Mouse (Mus musculus) thymus, adult 2 months (tissue): ENCODE measurements around the gene Sod2. TPM values are rescaled to one million over a fixed set of nuclear protein-coding genes. Genes with fewer than 3 reads are reported as not detected.
"Not testable (repeated sequence)": the region's sequence is repeated elsewhere in the genome, so short reads cannot be mapped to it uniquely, and the experiment has no call there.

Experiments
- DNase-seq: peaks from one replicate; pipeline ENCODE4 v3.0.0; 2021
- H3K27ac ChIP-seq: fragments of 200-500 bp; 2 replicates; pipeline ENCODE4 v1.5.1; 2012; ENCODE audit warnings: low read length, control low read depth; ENCODE audit not compliant: control insufficient read depth, insufficient read depth
- H3K27me3 ChIP-seq: fragments of 200-500 bp; 2 replicates; pipeline ENCODE4 v1.6.1; 2012; ENCODE audit warnings: mild to moderate bottlenecking, low read length, moderate library complexity, mixed read lengths; ENCODE audit not compliant: control insufficient read depth, insufficient read depth
- H3K36me3 ChIP-seq: fragments of 200-500 bp; 2 replicates; pipeline ENCODE4 v1.6.1; 2012; ENCODE audit warnings: mild to moderate bottlenecking, low read length, moderate library complexity; ENCODE audit not compliant: control insufficient read depth, insufficient read depth
- H3K4me1 ChIP-seq: fragments of 200-500 bp; replicated peaks from 2 replicates; pipeline ENCODE4 v1.6.1; 2012; ENCODE audit warnings: low read length; ENCODE audit not compliant: control insufficient read depth, insufficient read depth
- H3K4me3 ChIP-seq: fragments of 200-500 bp; 2 replicates; pipeline ENCODE4 v1.5.1; 2012; ENCODE audit warnings: mild to moderate bottlenecking, low read length, control low read depth, moderate library complexity; ENCODE audit not compliant: control insufficient read depth, insufficient read depth
- CTCF ChIP-seq: fragments of 200-500 bp; IDR thresholded peaks from 2 replicates; pipeline ENCODE4 v1.5.1; 2012; ENCODE audit warnings: mild to moderate bottlenecking, control low read depth, low read length, moderate library complexity, borderline replicate concordance; ENCODE audit not compliant: control insufficient read depth, poor library complexity, insufficient read depth; ENCODE audit errors: extremely low read depth
- POLR2A ChIP-seq: fragments of 200-500 bp; IDR thresholded peaks from 2 replicates; pipeline ENCODE4 v1.6.1; 2012; ENCODE audit warnings: mild to moderate bottlenecking, low read length, control low read depth, moderate library complexity; ENCODE audit not compliant: control insufficient read depth, poor library complexity, insufficient read depth; ENCODE audit errors: extremely low read depth
- WGBS: fragments of 180-500 bp; shearing (Covaris S2); methylation state at CpG from one replicate; pipeline ENCODE4 v1.1.7; 2018; 5-methylcytosine and 5-hydroxymethylcytosine counted together
- polyA plus RNA-seq: library from polyadenylated mRNA; depleted of rRNA; stranded (reverse); fragments of >200 nt; gene quantifications from 2 replicates; pipeline ENCODE4 v1.2.3, GENCODE M21; 2012

Gene Sod2
- polyA plus RNA-seq, 1 experiment, result 256 TPM

DNA sequence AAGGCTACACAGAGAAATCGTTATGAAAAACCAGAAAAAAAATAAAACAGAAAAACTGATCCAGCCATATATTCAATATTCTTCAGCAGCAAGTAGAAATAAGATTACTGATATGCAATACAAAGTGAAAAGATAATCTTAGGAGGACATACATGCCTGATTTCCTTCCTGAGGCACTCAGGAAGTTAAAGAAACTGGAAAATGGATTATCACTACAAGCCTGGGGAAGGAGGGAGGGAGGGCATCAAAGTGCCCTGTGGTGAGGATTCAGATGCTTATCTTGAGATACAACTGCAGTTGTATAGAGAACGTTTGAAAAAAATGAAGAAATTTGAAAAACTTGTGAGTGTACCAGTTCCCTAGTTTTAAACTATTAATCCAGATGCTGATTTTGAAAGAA, 22.7 kb upstream of the Sod2 start:
- WGBS, result 23% methylated on average over 2 of the region's 2 CpGs
- H3K4me1 ChIP-seq, result no peaks in the 10 kb centered on the region; the same call in 1 of the 2 replicates
- no peak for DNase-seq
- H3K27me3 ChIP-seq, result no peaks in the 10 kb centered on the region
- H3K4me3 ChIP-seq, result no peak overlapping the region
- TF ChIP-seq CTCF (no peak), POLR2A (no peak)
- H3K27ac ChIP-seq, result no peak overlapping the region
- peaks cover 56% of the 10 kb centered on the region for H3K36me3 ChIP-seq

GRCm38 (mm10) chr17:12988096-12988495, 18.6 kb upstream of the Sod2 start:
- WGBS, result 86% methylated on average over 8 of the region's 8 CpGs
- H3K27me3 ChIP-seq, H3K4me1 ChIP-seq, H3K27ac ChIP-seq, H3K4me3 ChIP-seq: not testable (repeated sequence)
- H3K36me3 ChIP-seq, result peaks cover 21% of the 10 kb centered on the region
- peak; percentile 19 for DNase-seq

DNA sequence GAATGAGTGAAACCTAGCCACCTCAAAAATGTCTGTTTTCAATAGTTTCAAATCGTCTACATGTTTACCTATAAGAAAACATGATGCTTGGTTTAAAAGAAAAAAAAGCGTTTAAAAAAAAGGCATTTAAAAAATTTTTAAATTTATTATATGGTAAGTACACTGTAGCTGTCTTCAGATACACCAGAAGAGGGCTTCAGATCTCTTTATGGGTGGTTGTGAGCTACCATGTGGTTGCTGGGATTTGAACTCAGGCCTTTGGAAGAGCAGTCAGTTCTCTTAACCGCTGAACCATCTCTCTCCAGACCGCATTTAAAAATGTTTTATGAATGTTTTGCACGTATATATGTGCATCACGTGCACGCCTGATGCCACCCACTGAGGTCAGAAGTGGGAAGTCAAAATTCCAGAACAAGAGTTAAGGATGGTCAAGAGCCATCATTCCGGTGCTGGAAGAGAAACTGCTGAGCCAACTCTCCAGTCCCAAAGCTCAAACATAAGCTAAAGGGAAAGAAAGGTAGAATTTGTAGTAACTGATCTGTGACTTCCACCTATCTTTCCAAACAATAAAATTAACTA, 16.0 kb upstream of the Sod2 start:
- WGBS, result 13% methylated on average over 8 of the region's 8 CpGs
- Histone ChIP-seq H3K4me3 (peak overlapping the region; percentile 28; the same call in 1 of the 2 replicates), H3K27ac (no peak overlapping the region), H3K27me3 (no peaks in the 10 kb centered on the region), H3K36me3 (no peaks in the 10 kb centered on the region), H3K4me1 (peaks cover 3% of the 10 kb centered on the region; the same call in 1 of the 2 replicates)
- DNase-seq, result no peak
- TF ChIP-seq CTCF (no peak), POLR2A (no peak)

- TF ChIP-seq CTCF (no peak), POLR2A (no peak)
- under 1% methylated on average over 12 of the region's 12 CpGs for WGBS
- H3K4me3 ChIP-seq, result peak overlapping the region; percentile 84
- H3K36me3 ChIP-seq, result no peaks in the 10 kb centered on the region
- peak; percentile 33 for DNase-seq
- no peaks in the 10 kb centered on the region for H3K27me3 ChIP-seq
- H3K27ac ChIP-seq, result peak overlapping the region; percentile 93
- H3K4me1 ChIP-seq, result peaks cover 3% of the 10 kb centered on the region; the same call in 1 of the 2 replicates
These were observed 15.4 kb upstream of the Sod2 start for GRCm38 (mm10) chr17:12991194-12991634.

GRCm38 (mm10) chr17:12991635-12992358, 14.8 kb upstream of the Sod2 start:
- H3K27ac ChIP-seq, result peak overlapping the region; percentile 93
- TF ChIP-seq CTCF (peak; percentile 11; the same call in 1 of the 2 replicates), POLR2A (no peak; the same call in 1 of the 2 replicates)
- peak; percentile 90 for DNase-seq
- H3K4me3 ChIP-seq, result peak overlapping the region; percentile 84
- no peaks in the 10 kb centered on the region for H3K27me3 ChIP-seq
- peaks cover 3% of the 10 kb centered on the region; the same call in 1 of the 2 replicates for H3K4me1 ChIP-seq
- under 1% methylated on average over 82 of the region's 84 CpGs for WGBS
- no peaks in the 10 kb centered on the region for H3K36me3 ChIP-seq

DNA sequence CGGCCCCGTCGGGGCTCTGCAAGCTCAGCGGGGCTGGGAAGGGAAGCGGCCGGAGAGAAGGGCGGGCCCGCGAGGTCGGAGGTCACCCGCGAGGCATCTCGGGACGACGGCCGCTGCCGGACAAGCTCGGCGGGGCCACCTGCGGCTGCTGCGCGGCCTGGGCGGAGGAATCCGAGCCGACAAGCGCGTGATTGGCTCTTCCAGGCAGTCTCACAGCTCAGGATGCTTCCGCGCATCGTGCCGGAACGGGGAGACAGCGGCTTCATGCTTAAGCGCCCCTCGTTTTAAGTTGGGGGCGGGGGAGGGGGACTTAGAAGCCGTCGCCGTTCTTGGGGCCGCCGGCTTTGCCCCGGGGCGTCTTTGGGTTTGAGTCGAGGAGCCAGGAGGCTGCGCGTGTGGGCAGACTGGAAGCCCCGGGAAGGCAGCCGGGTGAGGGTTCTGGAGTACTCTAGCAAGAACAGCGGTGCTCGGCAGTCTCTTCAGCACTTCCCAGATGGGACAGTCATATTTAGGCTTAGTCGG, 14.1 kb upstream of the Sod2 start:
- peak overlapping the region; percentile 62 for H3K27ac ChIP-seq
- TF ChIP-seq CTCF, result 0 out of 2 replicates have a peak, but pooled peaks have one; percentile 12
- TF ChIP-seq POLR2A, result peak; percentile 67
- H3K36me3 ChIP-seq, result no peaks in the 10 kb centered on the region
- H3K27me3 ChIP-seq, result no peaks in the 10 kb centered on the region
- under 1% methylated on average over 51 of the region's 51 CpGs for WGBS
- peak; percentile 90 for DNase-seq
- H3K4me1 ChIP-seq, result peaks cover 3% of the 10 kb centered on the region; the same call in 1 of the 2 replicates
- peak overlapping the region; percentile 84 for H3K4me3 ChIP-seq

- H3K27ac ChIP-seq, result no peak within 1 kb of the TSS
These were observed 12.6 kb upstream of the Sod2 start, which contains the start of gene Wtap for GRCm38 (mm10) chr17:12994069-12994468. Gene Wtap, minus strand, starts transcription at chr17:12994169.

More at GRCm38 (mm10) chr17:12994069-12994468, 12.6 kb upstream of the Sod2 start, which contains the start of gene Wtap:
- Histone ChIP-seq H3K27me3 (no peaks in the 10 kb centered on the region), H3K36me3 (no peaks in the 10 kb centered on the region), H3K4me3 (no peak within 1 kb of the TSS), H3K4me1 (peaks cover 3% of the 10 kb centered on the region; the same call in 1 of the 2 replicates)
- DNase-seq, result no peak
- TF ChIP-seq POLR2A, result no peak
- no peak for TF ChIP-seq CTCF
- WGBS, result 82% methylated on average over 1 of the region's 1 CpGs
